Mouse (Mus musculus): ENCODE data around the gene Slc6a5. TPM values are rescaled to one million over a fixed set of nuclear protein-coding genes. Genes with fewer than 3 reads are reported as not detected.
"Not testable (repeated sequence)": the region's sequence is repeated elsewhere in the genome, so short reads cannot be mapped to it uniquely, and the experiment has no call there.

Gene Slc6a5
- polyA plus RNA-seq, 1 experiment from 2014 or later: not detected

- H3K4me1 ChIP-seq: peaks cover 3% of the 10 kb centered on the region; the same call in 1 of the 2 replicates
- H3K9me3 ChIP-seq: no peaks in the 10 kb centered on the region
- H3K4me3 ChIP-seq: no peak overlapping the region
- H3K9ac ChIP-seq: no peak overlapping the region
- no peak overlapping the region for H3K27ac ChIP-seq (replicated peaks)
- H3K36me3 ChIP-seq: no peaks in the 10 kb centered on the region
- no peak overlapping the region for H3K4me2 ChIP-seq
- 3% methylated on average over 5 of the region's 5 CpGs for WGBS
- ATAC-seq (ENCODE audit: extremely low read depth, insufficient number of reproducible peaks, low FRiP score, low TSS enrichment): no peak
- peaks cover 100% of the 10 kb centered on the region for H3K27me3 ChIP-seq (replicated peaks)
These were observed 3.9 kb downstream of the Slc6a5 start for GRCm38 (mm10) chr7:49913728-49914328.

GRCm38 (mm10) chr7:49914946-49915345 is 5.0 kb downstream of the Slc6a5 start:
- H3K4me3 ChIP-seq: no peak overlapping the region
- no peak overlapping the region for H3K9ac ChIP-seq
- no peak overlapping the region for H3K27ac ChIP-seq (replicated peaks)
- no peaks in the 10 kb centered on the region for H3K36me3 ChIP-seq
- ATAC-seq (ENCODE audit: extremely low read depth, insufficient number of reproducible peaks, low FRiP score, low TSS enrichment): no peak
- 3% methylated on average over 9 of the region's 9 CpGs for WGBS
- peaks cover 3% of the 10 kb centered on the region; the same call in 1 of the 2 replicates for H3K4me1 ChIP-seq
- H3K4me2 ChIP-seq: no peak overlapping the region
- no peaks in the 10 kb centered on the region for H3K9me3 ChIP-seq
- peaks cover 95% of the 10 kb centered on the region for H3K27me3 ChIP-seq (replicated peaks)

GRCm38 (mm10) chr7:49915471-49915870 is 5.5 kb downstream of the Slc6a5 start:
- 3% methylated on average over 11 of the region's 11 CpGs for WGBS

GRCm38 (mm10) chr7:49919494-49919893 is 9.5 kb downstream of the Slc6a5 start:
- no peak overlapping the region for H3K4me3 ChIP-seq
- peaks cover 68% of the 10 kb centered on the region for H3K27me3 ChIP-seq (replicated peaks)
- WGBS: 76% methylated on average over 4 of the region's 4 CpGs
- ATAC-seq (ENCODE audit: extremely low read depth, insufficient number of reproducible peaks, low FRiP score, low TSS enrichment): no peak
- H3K27ac ChIP-seq (replicated peaks): no peak overlapping the region
- H3K9ac ChIP-seq: no peak overlapping the region
- H3K9me3 ChIP-seq: no peaks in the 10 kb centered on the region
- no peak overlapping the region for H3K4me2 ChIP-seq
- H3K4me1 ChIP-seq: 0 out of 2 replicates have a peak, but pooled peaks cover 3% of the 10 kb centered on the region
- no peaks in the 10 kb centered on the region for H3K36me3 ChIP-seq

More at GRCm38 (mm10) chr7:49915471-49915870, 5.5 kb downstream of the Slc6a5 start:
- peaks cover 94% of the 10 kb centered on the region for H3K27me3 ChIP-seq (replicated peaks)
- H3K4me2 ChIP-seq: no peak overlapping the region
- peaks cover 3% of the 10 kb centered on the region; the same call in 1 of the 2 replicates for H3K4me1 ChIP-seq
- no peak for ATAC-seq (ENCODE audit: extremely low read depth, insufficient number of reproducible peaks, low FRiP score, low TSS enrichment)
- H3K27ac ChIP-seq (replicated peaks): no peak overlapping the region
- H3K4me3 ChIP-seq: no peak overlapping the region
- no peaks in the 10 kb centered on the region for H3K9me3 ChIP-seq
- H3K36me3 ChIP-seq: no peaks in the 10 kb centered on the region
- H3K9ac ChIP-seq: no peak overlapping the region

- no peaks in the 10 kb centered on the region for H3K36me3 ChIP-seq
- no peaks in the 10 kb centered on the region for H3K9me3 ChIP-seq
- H3K4me2 ChIP-seq: no peak overlapping the region
- no peak overlapping the region for H3K27ac ChIP-seq (replicated peaks)
- H3K4me1 ChIP-seq: 0 out of 2 replicates have a peak, but pooled peaks cover 3% of the 10 kb centered on the region
- no peak overlapping the region for H3K9ac ChIP-seq
- H3K4me3 ChIP-seq: no peak overlapping the region
- 65% methylated on average over 4 of the region's 4 CpGs for WGBS
- ATAC-seq (ENCODE audit: extremely low read depth, insufficient number of reproducible peaks, low FRiP score, low TSS enrichment): no peak
- H3K27me3 ChIP-seq (replicated peaks): peaks cover 62% of the 10 kb centered on the region
These were observed 10.8 kb downstream of the Slc6a5 start for GRCm38 (mm10) chr7:49920751-49921150.

GRCm38 (mm10) chr7:49922928-49923327 is 13.0 kb downstream of the Slc6a5 start:
- Histone ChIP-seq H3K36me3 (no peaks in the 10 kb centered on the region), H3K9me3 (no peaks in the 10 kb centered on the region), H3K4me3 (no peak overlapping the region), H3K27me3 (replicated peaks) (peaks cover 40% of the 10 kb centered on the region), H3K4me1 (0 out of 2 replicates have a peak, but pooled peaks cover 3% of the 10 kb centered on the region), H3K9ac (peak overlapping the region; percentile 15; the same call in 1 of the 2 replicates), H3K27ac (replicated peaks) (no peak overlapping the region), H3K4me2 (peak overlapping the region; percentile 43)
- WGBS: 51% methylated on average over 4 of the region's 4 CpGs
- no peak for ATAC-seq (ENCODE audit: extremely low read depth, insufficient number of reproducible peaks, low FRiP score, low TSS enrichment)

- no peaks in the 10 kb centered on the region for H3K9me3 ChIP-seq
- no peak overlapping the region for H3K4me3 ChIP-seq
- peak overlapping the region; percentile 43 for H3K4me2 ChIP-seq
- peaks cover 35% of the 10 kb centered on the region for H3K27me3 ChIP-seq (replicated peaks)
- 0 out of 2 replicates have a peak, but pooled peaks cover 3% of the 10 kb centered on the region for H3K4me1 ChIP-seq
- no peak overlapping the region for H3K27ac ChIP-seq (replicated peaks)
- H3K36me3 ChIP-seq: no peaks in the 10 kb centered on the region
- ATAC-seq (ENCODE audit: extremely low read depth, insufficient number of reproducible peaks, low FRiP score, low TSS enrichment): no peak
- 1% methylated on average over 13 of the region's 13 CpGs for WGBS
- peak overlapping the region; percentile 15; the same call in 1 of the 2 replicates for H3K9ac ChIP-seq
These were observed 13.4 kb downstream of the Slc6a5 start for GRCm38 (mm10) chr7:49923376-49923775.

- no peak overlapping the region for H3K4me3 ChIP-seq
- H3K9ac ChIP-seq: no peak overlapping the region
- no peaks in the 10 kb centered on the region for H3K36me3 ChIP-seq
- H3K9me3 ChIP-seq: no peaks in the 10 kb centered on the region
- H3K27me3 ChIP-seq (replicated peaks): peaks cover 29% of the 10 kb centered on the region
- H3K4me1 ChIP-seq: no peaks in the 10 kb centered on the region
- WGBS: 46% methylated on average over 3 of the region's 3 CpGs
- ATAC-seq (ENCODE audit: extremely low read depth, insufficient number of reproducible peaks, low FRiP score, low TSS enrichment): no peak
- no peak overlapping the region for H3K27ac ChIP-seq (replicated peaks)
- no peak overlapping the region for H3K4me2 ChIP-seq
These were observed 18.6 kb downstream of the Slc6a5 start for GRCm38 (mm10) chr7:49928571-49928970.

- Histone ChIP-seq H3K9me3 (no peaks in the 10 kb centered on the region; the same call in 1 of the 2 replicates), H3K9ac (no peak overlapping the region), H3K36me3 (no peaks in the 10 kb centered on the region), H3K4me2 (no peak overlapping the region), H3K4me3 (no peak overlapping the region), H3K4me1 (no peaks in the 10 kb centered on the region), H3K27me3 (replicated peaks) (peaks cover 22% of the 10 kb centered on the region), H3K27ac (replicated peaks) (no peak overlapping the region)
- ATAC-seq (ENCODE audit: extremely low read depth, insufficient number of reproducible peaks, low FRiP score, low TSS enrichment): no peak
- 64% methylated on average over 4 of the region's 4 CpGs for WGBS
These were observed 20.1 kb downstream of the Slc6a5 start for GRCm38 (mm10) chr7:49929999-49930398.

GRCm38 (mm10) chr7:49933386-49934115 is 23.6 kb downstream of the Slc6a5 start:
- not testable (repeated sequence) for H3K27ac ChIP-seq (replicated peaks); H3K4me3 ChIP-seq; ATAC-seq (ENCODE audit: extremely low read depth, insufficient number of reproducible peaks, low FRiP score, low TSS enrichment); H3K36me3 ChIP-seq; H3K4me2 ChIP-seq; H3K9me3 ChIP-seq; H3K9ac ChIP-seq; H3K4me1 ChIP-seq
- WGBS: 77% methylated on average over 14 of the region's 14 CpGs
- peaks cover 20% of the 10 kb centered on the region for H3K27me3 ChIP-seq (replicated peaks)

- no peaks in the 10 kb centered on the region for H3K4me1 ChIP-seq
- H3K9ac ChIP-seq: no peak overlapping the region
- no peaks in the 10 kb centered on the region for H3K36me3 ChIP-seq
- H3K27me3 ChIP-seq (replicated peaks): peaks cover 12% of the 10 kb centered on the region
- H3K4me2 ChIP-seq: no peak overlapping the region
- H3K4me3 ChIP-seq: no peak overlapping the region
- H3K27ac ChIP-seq (replicated peaks): no peak overlapping the region
- WGBS: 68% methylated on average over 3 of the region's 3 CpGs
- H3K9me3 ChIP-seq: no peaks in the 10 kb centered on the region; the same call in 1 of the 2 replicates
- no peak for ATAC-seq (ENCODE audit: extremely low read depth, insufficient number of reproducible peaks, low FRiP score, low TSS enrichment)
These were observed 26.9 kb downstream of the Slc6a5 start for GRCm38 (mm10) chr7:49936821-49937220.

Measured in heart, embryonic 13.5 days (tissue).